Mouse (Mus musculus) c-Kit-positive CD71-positive TER-119-negative erythroid progenitor cells, embryonic 14.5 days (primary cell): ENCODE data around the gene Strada.
"Not testable (repeated sequence)": the region's sequence is repeated elsewhere in the genome, so short reads cannot be mapped to it uniquely, and the experiment has no call there.

Experiments used
- DNase-seq: peaks from one replicate; pipeline ENCODE4 v3.0.0-alpha.2; 2013; ENCODE audit warnings: low read depth

The Strada gene

GRCm38 (mm10) chr11:106155761-106156160 lies 46.2 kb downstream of the Strada start:
- DNase-seq, result no peak

GRCm38 (mm10) chr11:106154770-106155169 lies 47.2 kb downstream of the Strada start:
- no peak for DNase-seq

- no peak for DNase-seq
Measured at GRCm38 (mm10) chr11:106154091-106154490, 47.9 kb downstream of the Strada start.

- DNase-seq, result no peak
Measured at GRCm38 (mm10) chr11:106152132-106152531, 49.8 kb downstream of the Strada start.

GRCm38 (mm10) chr11:106151219-106151618 lies 50.7 kb downstream of the Strada start:
- DNase-seq, result no peak

GRCm38 (mm10) chr11:106134580-106135528 lies 67.1 kb downstream of the Strada start:
- DNase-seq, result no peak

GRCm38 (mm10) chr11:106132516-106132915 lies 69.5 kb downstream of the Strada start:
- no peak for DNase-seq

- peak; percentile 28 for DNase-seq
Measured at GRCm38 (mm10) chr11:106129477-106129876, 72.5 kb downstream of the Strada start.

- not testable (repeated sequence) for DNase-seq
Measured at GRCm38 (mm10) chr11:106126727-106127373, 75.1 kb downstream of the Strada start.

- DNase-seq, result no peak
Measured at GRCm38 (mm10) chr11:106125827-106126226, 76.1 kb downstream of the Strada start.

- DNase-seq, result no peak
Measured at GRCm38 (mm10) chr11:106124784-106125183, 77.2 kb downstream of the Strada start.

GRCm38 (mm10) chr11:106122736-106123135 lies 79.2 kb downstream of the Strada start:
- no peak for DNase-seq

- no peak for DNase-seq
Measured at GRCm38 (mm10) chr11:106122221-106122620, 79.7 kb downstream of the Strada start.
